Mouse (Mus musculus) myocyte (in vitro differentiated cells): ENCODE measurements around the gene Paqr4.

Experiments used
- MAX ChIP-seq: IDR thresholded peaks from one replicate; pipeline ENCODE4 v1.6.1; 2011; ENCODE audit warnings: low read depth, mild to moderate bottlenecking, control low read depth
- MYOD1 ChIP-seq, 3 experiments: IDR thresholded peaks; one replicate each; pipeline ENCODE4 v1.6.1; 2011; ENCODE audit warnings: control low read depth in 2 of 3, low read depth in 2 of 3, mild to moderate bottlenecking in 2 of 3, moderate library complexity in 1 of 3; ENCODE audit not compliant: insufficient read length in 2 of 3, control insufficient read depth in 1 of 3
- MYOG ChIP-seq, 3 experiments: IDR thresholded peaks; one replicate each; pipeline ENCODE4 v1.6.1; 2011; ENCODE audit warnings: control low read depth in 2 of 3, low read depth in 2 of 3, mild to moderate bottlenecking in 2 of 3; ENCODE audit not compliant: insufficient read length in 2 of 3, control insufficient read depth in 1 of 3, insufficient read depth in 1 of 3
- POLR2A ChIP-seq: IDR thresholded peaks from one replicate; pipeline ENCODE4 v1.6.1; 2011; ENCODE audit warnings: low read depth, mild to moderate bottlenecking, control low read depth, moderate library complexity; ENCODE audit not compliant: insufficient read length
- POLR2AphosphoS2 ChIP-seq: IDR thresholded peaks from one replicate; pipeline ENCODE4 v1.6.1; 2011; ENCODE audit warnings: low read depth, control low read depth; ENCODE audit not compliant: insufficient read length
- REST ChIP-seq: IDR thresholded peaks from one replicate; pipeline ENCODE4 v1.6.1; 2011; ENCODE audit warnings: mild to moderate bottlenecking, control low read depth, moderate library complexity; ENCODE audit not compliant: insufficient read depth, insufficient read length
- SRF ChIP-seq: IDR thresholded peaks from one replicate; pipeline ENCODE4 v1.6.1; 2011; ENCODE audit warnings: low read depth; ENCODE audit not compliant: control insufficient read depth, insufficient read length
- TCF12 ChIP-seq: IDR thresholded peaks from one replicate; pipeline ENCODE4 v1.6.1; 2011; ENCODE audit warnings: mild to moderate bottlenecking, control low read depth; ENCODE audit not compliant: poor library complexity, insufficient read depth, severe bottlenecking
- USF1 ChIP-seq: IDR thresholded peaks from one replicate; pipeline ENCODE4 v1.6.1; 2011; ENCODE audit warnings: low read depth, mild to moderate bottlenecking, control low read depth, moderate library complexity

DNA sequence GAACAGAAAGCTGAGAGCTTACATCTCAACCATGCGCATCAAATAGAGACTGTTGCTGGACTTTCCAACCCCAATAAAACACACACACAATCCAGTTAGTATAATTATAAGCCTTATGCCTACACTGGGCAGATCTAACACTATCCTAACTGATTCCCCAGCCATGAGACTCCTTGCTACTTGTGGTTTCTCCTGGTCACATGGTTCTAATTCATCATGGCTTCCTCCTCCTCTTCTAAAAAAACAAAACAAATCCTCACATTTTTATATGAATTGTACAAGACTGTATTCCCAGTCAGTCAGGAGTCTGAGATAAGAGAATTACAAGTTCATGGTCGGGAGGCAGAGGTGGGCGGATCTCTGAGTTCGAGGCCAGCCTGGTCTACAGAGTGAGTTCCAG, 48.3 kb upstream of the Paqr4 start:
- TF ChIP-seq POLR2A (no peak), USF1 (peak; percentile 68), MYOG (IDR thresholded peaks at IDR 0.05; ENCODE audit: control insufficient read depth in 1 of 3, insufficient read depth in 1 of 3, insufficient read length in 2 of 3, low read depth in 2 of 3) (no peak), POLR2AphosphoS2 (no peak), MYOD1 (IDR thresholded peaks at IDR 0.05; ENCODE audit: control insufficient read depth in 1 of 3, insufficient read length in 2 of 3, low read depth in 2 of 3) (no peak), TCF12 (no peak), SRF (no peak), REST (no peak), MAX (no peak)
